Mouse (Mus musculus): ENCODE data around the gene Cab39l.
"Not testable (repeated sequence)": the region's sequence is repeated elsewhere in the genome, so short reads cannot be mapped to it uniquely, and the experiment has no call there.

Gene Cab39l

DNA sequence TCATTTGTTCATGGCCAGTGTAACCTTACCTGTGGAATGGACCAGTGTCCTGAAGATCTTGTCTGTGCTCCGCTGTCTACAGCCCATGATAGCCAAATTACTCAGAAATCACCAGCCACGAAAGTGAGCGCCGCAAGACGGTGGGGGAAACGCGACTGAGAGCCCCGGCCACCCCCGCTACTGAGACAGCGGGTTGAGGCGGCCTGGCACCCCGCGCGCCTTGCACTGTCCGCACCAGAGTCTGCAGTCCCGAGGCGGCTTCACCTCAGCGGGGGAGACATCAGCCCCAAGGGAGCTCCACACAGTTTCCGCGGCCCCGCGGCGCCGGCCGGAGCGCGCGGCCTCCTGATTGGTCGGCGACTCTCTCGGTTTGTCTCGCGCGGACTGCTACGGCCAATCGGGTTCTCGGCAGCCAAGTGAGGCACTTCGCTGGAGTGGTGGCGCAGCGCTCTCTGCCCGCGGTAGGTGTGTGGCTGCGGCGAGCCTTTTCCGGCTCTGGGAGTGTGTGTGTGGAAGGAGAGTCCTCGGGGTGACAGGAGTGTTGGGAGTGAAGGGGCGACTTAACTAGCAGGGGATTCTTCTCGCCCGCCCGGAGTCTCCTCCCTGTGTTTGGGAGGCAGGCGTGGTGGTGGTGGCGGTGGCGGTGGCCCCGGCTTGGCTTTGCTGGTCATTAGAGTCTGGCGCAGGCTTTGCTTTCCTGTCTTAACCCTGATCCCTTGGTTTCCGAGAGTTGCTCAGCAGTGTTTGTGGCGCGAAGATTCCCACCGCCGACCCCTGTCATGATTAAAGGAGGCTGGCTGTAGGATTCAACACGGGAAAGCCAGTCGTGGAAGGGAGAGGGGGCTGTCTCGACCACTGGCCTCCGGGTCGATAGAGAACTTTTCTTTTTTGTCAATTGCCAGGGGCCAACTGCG, at the start of gene Cab39l, which contains the start of gene Setdb2:
TSS of gene Cab39l (plus strand) at position 415 of the 914 bp plus-strand sequence.
TSS of gene Setdb2 (minus strand) at position 327 of the 914 bp plus-strand sequence.
- DNase-seq (ENCODE audit: low read depth, low spot score) = peak; percentile 78

DNA sequence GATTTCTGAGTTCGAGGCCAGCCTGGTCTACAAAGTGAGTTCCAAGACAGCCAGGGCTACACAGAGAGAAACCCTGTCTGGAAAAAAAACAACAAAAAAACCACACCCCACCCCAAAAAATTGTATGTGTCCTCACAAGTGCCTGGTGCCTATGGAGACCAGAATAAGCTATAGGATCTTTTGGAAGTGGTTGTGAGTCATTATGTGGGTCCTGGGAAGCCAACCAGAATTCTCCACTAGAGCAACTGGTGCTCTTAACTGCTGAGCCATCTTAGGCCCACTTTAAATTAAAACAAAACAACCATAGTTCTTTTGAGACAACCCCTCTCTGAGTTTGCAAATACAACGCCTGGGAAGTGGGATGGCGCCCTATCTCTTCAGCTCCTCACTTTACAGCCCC, 45.5 kb upstream of the Cab39l start, which contains the start of gene Phf11c:
TSS of gene Phf11c (minus strand) at position 101 of the 400 bp plus-strand sequence.
- no peak for DNase-seq (ENCODE audit: low read depth, low spot score)

DNA sequence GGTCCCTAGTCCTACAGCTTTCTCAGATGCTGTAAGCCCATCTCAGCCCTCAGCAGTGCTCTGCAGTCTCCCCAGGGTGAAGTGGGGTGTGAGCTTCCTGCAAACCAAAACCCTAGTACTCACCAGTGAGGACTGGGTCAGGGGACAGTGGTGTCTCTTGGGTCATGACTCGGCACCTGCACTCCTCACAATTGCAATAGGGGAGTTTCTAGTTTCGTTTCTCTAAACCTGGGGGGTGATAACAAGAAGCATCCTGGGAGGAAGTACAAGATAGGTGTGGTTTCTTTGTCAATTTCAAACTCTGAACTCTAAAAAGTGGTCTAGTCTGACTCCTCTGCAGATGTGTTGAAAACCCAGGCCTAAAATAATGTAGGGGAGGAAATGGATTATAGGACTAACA, 43.8 kb upstream of the Cab39l start:
- DNase-seq (ENCODE audit: low read depth, low spot score) = no peak

DNA sequence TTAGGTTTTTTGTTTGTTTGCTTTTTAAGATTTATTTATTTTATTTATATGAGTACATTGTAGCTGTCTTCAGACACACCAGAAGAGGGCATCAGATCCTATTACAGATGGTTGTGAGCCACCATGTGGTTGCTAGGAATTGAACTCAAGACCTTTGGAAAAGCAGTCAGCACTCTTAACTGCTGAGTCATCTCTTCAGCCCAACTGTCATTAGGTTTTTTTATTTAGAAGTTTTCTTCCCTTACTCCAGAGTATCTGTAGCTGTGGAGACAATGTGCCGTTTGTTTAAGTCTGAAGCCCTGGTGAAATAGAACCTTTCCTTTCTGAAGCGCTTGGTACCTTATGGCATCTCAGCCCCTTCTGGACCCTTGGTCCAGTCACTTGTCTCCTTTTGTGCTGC, 25.8 kb upstream of the Cab39l start:
- DNase-seq (ENCODE audit: low read depth, low spot score) = not testable (repeated sequence)

DNA sequence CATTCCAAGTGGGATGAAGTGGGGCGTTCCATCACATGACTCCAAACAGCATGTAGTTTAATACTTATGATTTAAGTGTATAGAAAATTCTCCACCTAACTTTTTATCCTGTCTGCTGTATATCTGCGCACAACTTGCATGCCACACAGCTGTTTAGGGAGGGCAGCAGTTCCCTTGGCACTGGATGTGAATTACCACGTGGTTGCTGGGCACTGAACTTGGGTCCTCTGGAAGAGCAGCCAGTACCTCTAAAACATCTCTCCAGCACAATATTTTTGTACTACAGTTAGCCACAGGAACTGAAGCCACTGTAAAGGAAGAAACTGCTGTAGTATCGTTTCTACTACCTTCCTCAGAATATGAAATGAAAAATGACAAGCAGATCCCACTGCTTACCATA, 22.6 kb upstream of the Cab39l start:
- no peak for DNase-seq (ENCODE audit: low read depth, low spot score)

DNA sequence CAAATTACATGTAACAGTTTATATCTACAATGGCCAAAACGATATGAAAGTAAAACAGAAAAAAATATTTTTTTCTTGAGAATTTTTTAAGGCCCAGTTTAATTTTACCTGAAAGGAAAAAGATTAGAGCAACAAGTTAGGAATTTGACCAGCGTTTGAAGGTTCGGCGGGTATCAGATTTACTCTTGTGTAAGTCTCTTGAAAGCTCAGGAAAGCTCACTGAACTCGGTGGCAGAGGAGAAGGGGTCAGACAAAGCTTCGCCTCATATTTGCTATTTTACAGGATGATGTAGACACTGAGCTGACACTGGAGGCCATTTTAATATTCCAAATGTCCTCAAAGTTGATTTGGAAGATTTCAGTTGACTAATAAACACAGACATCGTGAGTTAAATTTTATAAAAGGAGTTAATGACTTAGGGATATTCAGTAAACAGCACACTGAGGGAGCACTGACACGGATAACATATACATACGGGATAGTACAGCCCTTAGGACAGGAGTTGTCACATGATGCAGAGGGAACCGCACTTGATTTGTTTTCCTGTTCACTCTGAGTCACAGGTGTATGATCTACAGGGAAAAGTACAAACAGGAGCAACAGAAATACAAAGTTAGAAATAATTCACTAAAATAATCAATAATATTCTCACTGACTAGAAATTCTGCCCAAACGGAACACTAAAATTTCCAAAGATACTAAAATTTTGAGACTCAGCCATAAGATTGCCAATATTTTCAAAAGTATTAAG, 17.7 kb upstream of the Cab39l start:
- no peak for DNase-seq (ENCODE audit: low read depth, low spot score)

DNA sequence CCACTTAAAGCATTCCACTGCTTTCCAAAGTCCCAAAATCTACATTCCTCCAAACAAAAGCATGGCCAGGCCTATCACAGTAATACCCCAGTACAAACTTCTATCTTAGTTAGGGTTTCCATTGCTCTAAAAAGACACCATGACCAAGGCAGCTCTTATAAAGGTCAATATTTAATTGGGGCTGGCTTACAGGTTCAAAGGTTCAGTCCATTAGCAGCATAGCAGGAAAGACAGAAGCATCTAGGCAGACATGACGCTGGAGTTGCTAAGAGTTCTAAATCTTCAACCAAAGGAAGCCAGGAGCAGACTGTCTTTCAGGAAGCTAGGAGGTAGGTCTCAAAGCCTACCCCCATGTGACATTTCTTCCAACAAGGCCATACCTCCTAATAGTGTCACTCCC, 10.2 kb upstream of the Cab39l start:
- DNase-seq (ENCODE audit: low read depth, low spot score) = no peak

DNA sequence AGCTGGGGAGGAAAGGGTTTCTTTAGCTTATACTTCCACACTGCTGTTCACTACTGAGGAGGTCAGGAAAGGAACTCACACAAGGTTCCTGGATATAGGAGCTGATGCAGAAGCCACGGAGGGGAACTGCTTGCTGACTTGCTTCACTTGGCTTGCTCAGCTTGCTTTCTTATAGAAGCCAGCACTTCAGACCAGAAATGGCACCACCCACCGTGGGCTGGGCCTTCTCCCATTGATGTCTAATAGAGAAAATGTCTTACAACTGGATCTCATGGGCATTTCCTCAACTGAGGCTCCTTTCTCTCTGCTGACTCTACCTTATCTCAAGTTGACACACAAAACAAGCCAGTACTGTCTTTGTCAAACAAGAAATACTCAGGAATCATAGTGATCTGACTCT, 6.9 kb upstream of the Cab39l start:
- no peak for DNase-seq (ENCODE audit: low read depth, low spot score)

- DNase-seq (ENCODE audit: low read depth, low spot score) = no peak
Observed at GRCm38 (mm10) chr14:59435206-59435605, 5.6 kb upstream of the Cab39l start.

GRCm38 (mm10) chr14:59437398-59437797, 3.4 kb upstream of the Cab39l start:
- no peak for DNase-seq (ENCODE audit: low read depth, low spot score)

- no peak for DNase-seq (ENCODE audit: low read depth, low spot score)
Observed at GRCm38 (mm10) chr14:59438505-59438904, 2.3 kb upstream of the Cab39l start.

GRCm38 (mm10) chr14:59440039-59440438, 733 bp upstream of the Cab39l start:
- no peak for DNase-seq (ENCODE audit: low read depth, low spot score)

- DNase-seq (ENCODE audit: low read depth, low spot score) = no peak
Observed at GRCm38 (mm10) chr14:59441472-59441805, 667 bp downstream of the Cab39l start.

DNA sequence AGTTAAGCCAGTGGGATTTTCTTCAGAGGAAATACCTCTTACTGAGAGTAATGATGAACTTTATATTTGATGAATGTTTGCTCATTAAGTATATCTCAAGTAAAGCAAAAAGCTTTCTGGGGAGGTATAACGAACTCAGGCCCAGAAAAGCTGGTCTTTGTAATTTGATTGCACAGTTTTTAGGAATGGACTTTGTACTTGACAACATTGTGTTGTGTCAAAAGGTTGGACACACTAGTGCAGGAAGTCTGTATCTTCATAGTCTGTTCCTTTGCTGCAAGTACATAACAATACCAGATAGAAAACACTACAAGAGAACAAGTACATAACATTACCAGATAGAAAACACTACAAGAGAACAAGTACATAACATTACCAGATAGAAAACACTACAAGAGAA, 4.6 kb downstream of the Cab39l start:
- DNase-seq (ENCODE audit: low read depth, low spot score) = no peak

DNA sequence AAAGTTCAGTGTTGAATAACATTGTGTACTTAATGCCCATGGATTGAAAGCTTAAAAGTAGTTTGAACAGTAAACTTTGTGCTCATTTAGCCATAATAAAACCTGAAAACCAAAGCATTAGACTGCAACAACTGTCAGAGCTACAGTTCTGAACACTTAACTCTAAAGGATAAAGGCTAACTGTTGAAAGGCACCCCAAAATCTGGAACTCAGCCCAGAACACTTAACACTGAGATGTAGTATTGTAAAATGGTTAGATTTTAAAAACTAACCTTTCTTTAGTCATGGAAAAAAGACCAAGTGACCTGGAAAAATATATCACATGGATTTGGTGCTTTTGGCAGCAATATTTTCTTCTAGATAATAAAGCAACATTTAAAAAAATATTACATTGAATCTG, 7.2 kb downstream of the Cab39l start:
- DNase-seq (ENCODE audit: low read depth, low spot score) = no peak

GRCm38 (mm10) chr14:59466503-59466902, 25.7 kb downstream of the Cab39l start:
- no peak for DNase-seq (ENCODE audit: low read depth, low spot score)

DNA sequence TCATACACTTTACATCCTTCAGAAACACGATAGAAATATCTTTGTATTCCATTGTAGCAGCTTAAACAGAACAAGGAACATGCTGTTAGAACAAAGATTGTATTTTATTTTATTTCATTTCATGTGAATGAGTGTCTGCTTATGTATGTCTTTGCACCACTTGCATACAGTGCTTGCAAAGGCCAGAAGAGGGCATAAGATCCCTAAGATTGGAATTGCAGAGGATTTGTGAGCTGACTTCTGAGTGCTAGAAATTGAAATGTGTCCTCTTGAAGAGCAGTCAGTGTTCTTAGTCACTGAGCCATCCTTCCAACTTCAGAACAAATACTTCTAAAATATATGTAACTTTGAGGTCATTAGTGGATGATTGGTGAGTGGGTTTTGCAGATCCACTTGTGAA, 27.0 kb downstream of the Cab39l start:
- no peak for DNase-seq (ENCODE audit: low read depth, low spot score)

GRCm38 (mm10) chr14:59470781-59471180, 30.0 kb downstream of the Cab39l start:
- no peak for DNase-seq (ENCODE audit: low read depth, low spot score)

GRCm38 (mm10) chr14:59478699-59479098, 37.9 kb downstream of the Cab39l start:
- DNase-seq (ENCODE audit: low read depth, low spot score) = no peak

DNA sequence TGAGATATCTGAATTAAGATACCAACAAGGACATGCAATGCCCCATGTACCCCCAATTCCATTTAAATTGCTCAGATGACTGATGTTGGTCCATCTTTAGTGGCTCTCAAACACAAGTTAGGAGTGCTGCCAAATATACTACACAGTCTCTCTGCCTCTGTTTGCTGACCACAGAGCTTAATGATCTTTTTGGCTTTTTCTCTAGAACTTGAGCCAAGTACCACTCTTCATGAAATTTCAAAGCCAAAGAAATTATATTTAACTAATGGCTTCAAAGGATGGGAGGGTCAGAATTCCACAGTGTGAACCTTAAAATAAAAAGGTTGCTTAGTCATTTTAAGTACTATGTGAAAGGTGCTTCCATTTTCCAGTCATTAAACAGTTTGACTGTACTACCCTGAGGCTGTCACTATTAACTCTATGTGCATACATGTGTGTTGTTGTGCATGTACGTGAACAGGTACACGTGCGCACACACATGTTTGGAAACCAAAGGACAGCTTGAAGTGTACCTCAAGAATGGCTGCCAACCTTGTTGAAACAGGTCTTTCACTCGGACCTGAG, 44.6 kb downstream of the Cab39l start:
- DNase-seq (ENCODE audit: low read depth, low spot score) = no peak

DNA sequence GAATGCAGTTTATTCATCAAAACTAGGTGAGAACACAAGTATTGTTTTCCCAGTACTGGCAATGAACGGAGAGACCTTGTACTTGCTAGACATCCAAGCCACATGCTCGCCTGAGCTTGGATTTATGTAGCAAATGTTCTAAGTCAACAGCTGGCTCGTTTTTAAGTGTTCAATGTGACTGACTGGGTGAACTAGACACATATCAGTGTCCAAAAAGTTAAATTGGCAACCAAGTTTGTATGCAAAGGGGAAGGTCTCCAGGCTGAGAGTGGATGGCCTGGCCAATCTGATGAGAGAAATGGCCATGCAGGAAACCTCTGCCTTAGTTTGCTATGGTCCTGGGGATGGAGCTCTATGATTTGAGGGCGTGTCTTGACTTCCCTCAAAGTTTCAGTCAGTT, 51.6 kb downstream of the Cab39l start:
- no peak for DNase-seq (ENCODE audit: low read depth, low spot score)

DNA sequence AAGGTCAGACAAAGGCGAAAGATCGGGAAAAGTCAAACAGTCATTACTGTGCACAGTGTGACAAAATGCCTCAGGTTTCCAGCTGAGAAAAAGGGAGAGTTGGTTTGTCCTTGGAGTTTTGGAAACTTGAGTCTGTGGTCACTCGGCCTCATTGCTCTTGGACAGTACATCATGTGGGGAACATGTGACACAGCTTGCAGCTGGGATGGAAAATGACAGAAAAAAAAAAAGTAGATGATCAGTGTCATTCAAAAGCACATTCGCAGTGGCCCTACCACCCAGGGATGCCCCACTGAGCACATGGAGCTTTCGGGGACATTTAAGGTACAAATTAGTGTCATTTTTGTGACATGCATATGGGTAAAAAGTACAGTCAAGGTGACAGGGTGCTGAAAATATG, 57.2 kb downstream of the Cab39l start:
- DNase-seq (ENCODE audit: low read depth, low spot score) = no peak

Measured in brain, embryonic 18.5 days (tissue).